Mouse (Mus musculus) embryonic facial prominence, embryonic 14.5 days (tissue): Measurements from ENCODE around the gene Gm21833. TPM values are rescaled to one million over a fixed set of nuclear protein-coding genes. Genes with fewer than 3 reads are reported as not detected.
"Not testable (repeated sequence)": the region's sequence is repeated elsewhere in the genome, so short reads cannot be mapped to it uniquely, and the experiment has no call there.

Experiments
- ATAC-seq: fragments of 200-750 bp; cut with Nextera tagmentation; 2 replicates; pipeline ENCODE4 v1.8.0; 2017; ENCODE audit warnings: low read depth, moderate number of reproducible peaks, moderate TSS enrichment
- DNase-seq: peaks from one replicate; pipeline ENCODE4 v3.0.0-alpha.2; 2015; ENCODE audit warnings: low spot score
- H3K27ac ChIP-seq: fragments of 300-500 bp; sonication (generic); replicated peaks from 2 replicates; pipeline ENCODE4 v1.5.1; 2014; ENCODE audit warnings: low read depth, mild to moderate bottlenecking, low read length, moderate library complexity
- H3K27me3 ChIP-seq: fragments of 300-500 bp; sonication (generic); replicated peaks from 2 replicates; pipeline ENCODE4 v1.6.1; 2014; ENCODE audit warnings: low read length; ENCODE audit not compliant: control insufficient read depth, insufficient read depth
- H3K36me3 ChIP-seq: fragments of 300-500 bp; sonication (generic); 2 replicates; pipeline ENCODE4 v1.6.1; 2014; ENCODE audit warnings: low read length, mixed read lengths; ENCODE audit not compliant: control insufficient read depth, insufficient read depth
- H3K4me1 ChIP-seq: fragments of 300-500 bp; sonication (generic); 2 replicates; pipeline ENCODE4 v1.6.1; 2014; ENCODE audit warnings: antibody characterized with exemption, low read length; ENCODE audit not compliant: control insufficient read depth, insufficient read depth
- H3K4me2 ChIP-seq: fragments of 300-500 bp; sonication (generic); 2 replicates; pipeline ENCODE4 v1.6.1; 2014; ENCODE audit warnings: low read depth, mild to moderate bottlenecking, low read length, moderate library complexity, mixed read lengths
- H3K4me3 ChIP-seq: fragments of 300-500 bp; sonication (generic); 2 replicates; pipeline ENCODE4 v1.5.1; 2014; ENCODE audit warnings: low read depth, mild to moderate bottlenecking, low read length
- H3K9ac ChIP-seq: fragments of 300-500 bp; sonication (generic); 2 replicates; pipeline ENCODE4 v1.6.1; 2014; ENCODE audit warnings: low read depth, mild to moderate bottlenecking, low read length, moderate library complexity, mixed read lengths
- H3K9me3 ChIP-seq: fragments of 300-500 bp; sonication (generic); 2 replicates; pipeline ENCODE4 v1.6.1; 2016; ENCODE audit warnings: low read length; ENCODE audit not compliant: control insufficient read depth
- WGBS: fragments of 180-500 bp; shearing (Covaris S2); extraction: QIAGEN DNeasy Blood & Tissue Kit; methylation state at CpG from one replicate; pipeline ENCODE4 v1.1.7; 2014; 5-methylcytosine and 5-hydroxymethylcytosine counted together
- polyA plus RNA-seq: library from polyadenylated mRNA; unstranded; fragments of >200 nt; fragmentation: Nextera tagmentation; extraction: Ambion mirVana; gene quantifications from 2 replicates; pipeline ENCODE4 v1.2.1, GENCODE M21; 2014

The Gm21833 gene
- polyA plus RNA-seq, result not detected in 2 replicates

GRCm38 (mm10) chr16:82828082-82828481 is at the start of gene Gm21833:
Gm21833 (plus strand) TSS chr16:82828382.
- 75% methylated on average over 2 of the region's 2 CpGs for WGBS
- not testable (repeated sequence) for H3K4me2 ChIP-seq, H3K27me3 ChIP-seq, H3K27ac ChIP-seq, H3K36me3 ChIP-seq, ATAC-seq, H3K9ac ChIP-seq, H3K4me1 ChIP-seq, H3K9me3 ChIP-seq, H3K4me3 ChIP-seq, DNase-seq

GRCm38 (mm10) chr16:82789521-82789920 is 38.7 kb upstream of the Gm21833 start:
- Histone ChIP-seq H3K4me2 (no peak overlapping the region), H3K9ac (no peak overlapping the region), H3K27me3 (no peaks in the 10 kb centered on the region), H3K4me3 (no peak overlapping the region), H3K27ac (no peak overlapping the region), H3K4me1 (no peaks in the 10 kb centered on the region), H3K36me3 (no peaks in the 10 kb centered on the region), H3K9me3 (no peaks in the 10 kb centered on the region)
- ATAC-seq, result no peak
- DNase-seq, result no peak

- 85% methylated on average over 4 of the region's 4 CpGs for WGBS
- Histone ChIP-seq H3K9me3 (no peaks in the 10 kb centered on the region), H3K4me2 (no peak overlapping the region), H3K27ac (no peak overlapping the region), H3K27me3 (no peaks in the 10 kb centered on the region), H3K4me1 (no peaks in the 10 kb centered on the region), H3K36me3 (no peaks in the 10 kb centered on the region), H3K4me3 (no peak overlapping the region), H3K9ac (no peak overlapping the region)
- ATAC-seq (no peak), DNase-seq (no peak)
These were observed 31.7 kb upstream of the Gm21833 start for GRCm38 (mm10) chr16:82796489-82796888.

- Histone ChIP-seq H3K9me3 (no peaks in the 10 kb centered on the region), H3K27me3 (no peaks in the 10 kb centered on the region), H3K4me2 (no peak overlapping the region), H3K27ac (no peak overlapping the region), H3K4me3 (no peak overlapping the region), H3K4me1 (no peaks in the 10 kb centered on the region), H3K36me3 (no peaks in the 10 kb centered on the region), H3K9ac (no peak overlapping the region)
- ATAC-seq (no peak), DNase-seq (no peak)
These were observed 12.9 kb upstream of the Gm21833 start for GRCm38 (mm10) chr16:82815255-82815654.

GRCm38 (mm10) chr16:82816615-82817014 is 11.6 kb upstream of the Gm21833 start:
- Histone ChIP-seq H3K27ac (no peak overlapping the region), H3K9ac (no peak overlapping the region), H3K9me3 (no peaks in the 10 kb centered on the region), H3K27me3 (no peaks in the 10 kb centered on the region), H3K4me2 (no peak overlapping the region), H3K4me1 (no peaks in the 10 kb centered on the region), H3K36me3 (no peaks in the 10 kb centered on the region), H3K4me3 (no peak overlapping the region)
- no peak for DNase-seq
- ATAC-seq, result no peak
- WGBS, result 60% methylated on average over 2 of the region's 2 CpGs

- no peak overlapping the region for H3K4me2 ChIP-seq
- H3K4me3 ChIP-seq, result no peak overlapping the region
- WGBS, result 86% methylated on average over 2 of the region's 2 CpGs
- H3K27me3 ChIP-seq, result no peaks in the 10 kb centered on the region
- DNase-seq, result no peak
- no peaks in the 10 kb centered on the region for H3K9me3 ChIP-seq
- no peaks in the 10 kb centered on the region for H3K36me3 ChIP-seq
- H3K4me1 ChIP-seq, result no peaks in the 10 kb centered on the region
- no peak for ATAC-seq
- H3K27ac ChIP-seq, result no peak overlapping the region
- no peak overlapping the region for H3K9ac ChIP-seq
These were observed 27.6 kb downstream of the Gm21833 start for GRCm38 (mm10) chr16:82855752-82856151.

- Histone ChIP-seq H3K27ac (no peak overlapping the region), H3K27me3 (no peaks in the 10 kb centered on the region), H3K36me3 (no peaks in the 10 kb centered on the region), H3K9me3 (no peaks in the 10 kb centered on the region), H3K4me1 (no peaks in the 10 kb centered on the region), H3K4me3 (no peak overlapping the region), H3K9ac (no peak overlapping the region), H3K4me2 (no peak overlapping the region)
- 83% methylated on average over 7 of the region's 7 CpGs for WGBS
- no peak for ATAC-seq
- DNase-seq, result no peak
These were observed 36.4 kb downstream of the Gm21833 start for GRCm38 (mm10) chr16:82864590-82864989.
